Mouse (Mus musculus): ENCODE measurements around the gene Pomt1. TPM values are rescaled to one million over a fixed set of nuclear protein-coding genes. Genes with fewer than 3 reads are reported as not detected.

Pomt1 gene
- polyA plus RNA-seq, 1 experiment from 2014 or later, result 18.3 TPM

Other genes starting within 250 kb of the Pomt1 start
- gene Fam78a, start 151.7 kb upstream of the Pomt1 start, polyA plus RNA-seq (2016; fragmentation: Nextera tagmentation; extraction: Ambion mirVana), result 48.1 and 50.7 TPM in 2 replicates
- gene Plpp7, start 141.1 kb upstream of the Pomt1 start, polyA plus RNA-seq (2016; fragmentation: Nextera tagmentation; extraction: Ambion mirVana), result 11.4 and 13.6 TPM in 2 replicates
- 54.7 and 66.5 TPM in 2 replicates for gene Prrc2b, start 85.5 kb upstream of the Pomt1 start, polyA plus RNA-seq (2016; fragmentation: Nextera tagmentation; extraction: Ambion mirVana)
- 42.7 and 44.2 TPM in 2 replicates for gene Uck1, start 23.6 kb downstream of the Pomt1 start, polyA plus RNA-seq (2016; fragmentation: Nextera tagmentation; extraction: Ambion mirVana)
- 28.4 and 30.7 TPM in 2 replicates for gene Golga2, start 50.8 kb downstream of the Pomt1 start, polyA plus RNA-seq (2016; fragmentation: Nextera tagmentation; extraction: Ambion mirVana)
- 284 and 317 TPM in 2 replicates for gene Swi5, start 51.5 kb downstream of the Pomt1 start, polyA plus RNA-seq (2016; fragmentation: Nextera tagmentation; extraction: Ambion mirVana)
- 40.5 and 42.2 TPM in 2 replicates for gene Ciz1, start 115.7 kb downstream of the Pomt1 start, polyA plus RNA-seq (2016; fragmentation: Nextera tagmentation; extraction: Ambion mirVana)
- 6.2 and 7.6 TPM in 2 replicates for gene Dnm1, start 116.7 kb downstream of the Pomt1 start, polyA plus RNA-seq (2016; fragmentation: Nextera tagmentation; extraction: Ambion mirVana)
- 48.2 and 48.9 TPM in 2 replicates for gene 1110008P14Rik, start 145.3 kb downstream of the Pomt1 start, polyA plus RNA-seq (2016; fragmentation: Nextera tagmentation; extraction: Ambion mirVana)
- gene Lcn2, start 151.7 kb downstream of the Pomt1 start, polyA plus RNA-seq (2016; fragmentation: Nextera tagmentation; extraction: Ambion mirVana), result 0.14 and 0.38 TPM in 2 replicates
- 39.9 and 44.9 TPM in 2 replicates for gene Ptges2, start 159.3 kb downstream of the Pomt1 start, polyA plus RNA-seq (2016; fragmentation: Nextera tagmentation; extraction: Ambion mirVana)
- 4.7 and 5.4 TPM in 2 replicates for gene Naif1, start 213.9 kb downstream of the Pomt1 start, polyA plus RNA-seq (2016; fragmentation: Nextera tagmentation; extraction: Ambion mirVana)
- gene Slc25a25, start 214.9 kb downstream of the Pomt1 start, polyA plus RNA-seq (2016; fragmentation: Nextera tagmentation; extraction: Ambion mirVana), result 13.0 and 14.3 TPM in 2 replicates